Mouse (Mus musculus) CH12.LX (cell line): ENCODE measurements around the gene Gpsm1.

Source experiments
- BHLHE40 ChIP-seq: IDR thresholded peaks from 2 replicates; pipeline ENCODE4 v1.6.1; 2011; ENCODE audit warnings: mild to moderate bottlenecking, low read depth, low read length, improper control_type of control experiment
- CHD1 ChIP-seq: IDR thresholded peaks from 2 replicates; pipeline ENCODE4 v1.6.1; 2012; ENCODE audit warnings: low read depth, low read length, improper control_type of control experiment, inconsistent platforms
- CTCF ChIP-seq, 2 experiments: IDR thresholded peaks in 1 of 2; conservative IDR thresholded peaks in 1 of 2; 2 replicates each; pipeline ENCODE4 v1.5.1; 2011 to 2012; ENCODE audit warnings: low read depth in 2 of 2, low read length in 2 of 2, improper control_type of control experiment in 1 of 2, inconsistent platforms in 1 of 2, mild to moderate bottlenecking in 1 of 2, moderate library complexity in 1 of 2
- EP300 ChIP-seq: IDR thresholded peaks from 2 replicates; pipeline ENCODE4 v1.6.1; 2011; ENCODE audit warnings: low read length, improper control_type of control experiment
- ETS1 ChIP-seq: conservative IDR thresholded peaks from 2 replicates; pipeline ENCODE4 v1.6.1; 2012; ENCODE audit warnings: low read depth, mild to moderate bottlenecking, inconsistent platforms, low read length, improper control_type of control experiment, moderate library complexity
- HCFC1 ChIP-seq: IDR thresholded peaks from 2 replicates; pipeline ENCODE4 v1.6.1; 2012; ENCODE audit warnings: low read depth, mild to moderate bottlenecking, inconsistent platforms, low read length, improper control_type of control experiment
- JUND ChIP-seq: conservative IDR thresholded peaks from 2 replicates; pipeline ENCODE4 v1.6.1; 2011; ENCODE audit warnings: low read depth, low read length, improper control_type of control experiment
- MEF2A ChIP-seq: IDR thresholded peaks from 2 replicates; pipeline ENCODE4 v1.6.1; 2014; ENCODE audit warnings: low read depth, mild to moderate bottlenecking, inconsistent platforms, low read length, improper control_type of control experiment, borderline replicate concordance
- SIN3A ChIP-seq: IDR thresholded peaks from 2 replicates; pipeline ENCODE4 v1.6.1; 2012; ENCODE audit warnings: low read length, improper control_type of control experiment, inconsistent platforms
- TBP ChIP-seq: conservative IDR thresholded peaks from 2 replicates; pipeline ENCODE4 v1.6.1; 2011; ENCODE audit warnings: low read depth, low read length, improper control_type of control experiment
- ZC3H11A ChIP-seq: IDR thresholded peaks from 2 replicates; pipeline ENCODE4 v1.6.1; 2012; ENCODE audit warnings: low read depth, mild to moderate bottlenecking, inconsistent platforms, low read length, improper control_type of control experiment
- ZNF384 ChIP-seq: IDR thresholded peaks from 2 replicates; pipeline ENCODE4 v1.6.1; 2012; ENCODE audit warnings: low read depth, low read length, improper control_type of control experiment, inconsistent platforms

DNA sequence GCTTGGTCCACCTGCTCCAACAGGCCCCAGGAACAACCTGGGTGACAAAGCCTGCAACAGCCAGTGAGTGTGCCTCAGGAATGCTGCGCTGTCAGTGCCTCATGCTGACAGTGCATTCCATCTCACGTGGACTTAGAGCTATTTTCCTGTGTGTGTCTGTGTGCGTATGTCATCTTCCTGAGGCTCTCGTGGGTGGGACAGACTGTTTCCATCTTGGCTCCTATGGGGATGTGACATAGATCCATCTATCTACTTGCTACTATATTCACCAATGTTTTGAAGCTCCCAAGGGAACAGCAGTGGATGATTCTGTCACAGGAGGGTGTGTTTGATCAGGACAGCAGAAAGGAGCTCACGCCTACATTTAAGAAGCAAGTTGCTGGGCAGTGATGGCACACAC is 3.4 kb upstream of the Gpsm1 start:
- TF ChIP-seq ETS1 (no peak), CTCF (conservative IDR thresholded peaks at IDR 0.05 in 1 of 2, IDR thresholded peaks at IDR 0.05 in 1 of 2; ENCODE audit: low read depth in 2 of 2, low read length in 2 of 2) (no peak), ZNF384 (no peak), EP300 (no peak), HCFC1 (no peak), BHLHE40 (no peak), TBP (no peak), SIN3A (no peak), JUND (no peak), ZC3H11A (no peak), MEF2A (no peak), CHD1 (no peak)
